Mouse (Mus musculus) thymus, adult 2 months (tissue): ENCODE measurements around the gene Qrich1. TPM values are rescaled to one million over a fixed set of nuclear protein-coding genes. Genes with fewer than 3 reads are reported as not detected.

Source experiments
- DNase-seq: peaks from one replicate; pipeline ENCODE4 v3.0.0; 2021
- H3K27ac ChIP-seq: fragments of 200-500 bp; 2 replicates; pipeline ENCODE4 v1.5.1; 2012; ENCODE audit warnings: low read length, control low read depth; ENCODE audit not compliant: control insufficient read depth, insufficient read depth
- H3K27me3 ChIP-seq: fragments of 200-500 bp; 2 replicates; pipeline ENCODE4 v1.6.1; 2012; ENCODE audit warnings: mild to moderate bottlenecking, low read length, moderate library complexity, mixed read lengths; ENCODE audit not compliant: control insufficient read depth, insufficient read depth
- H3K36me3 ChIP-seq: fragments of 200-500 bp; 2 replicates; pipeline ENCODE4 v1.6.1; 2012; ENCODE audit warnings: mild to moderate bottlenecking, low read length, moderate library complexity; ENCODE audit not compliant: control insufficient read depth, insufficient read depth
- H3K4me1 ChIP-seq: fragments of 200-500 bp; replicated peaks from 2 replicates; pipeline ENCODE4 v1.6.1; 2012; ENCODE audit warnings: low read length; ENCODE audit not compliant: control insufficient read depth, insufficient read depth
- H3K4me3 ChIP-seq: fragments of 200-500 bp; 2 replicates; pipeline ENCODE4 v1.5.1; 2012; ENCODE audit warnings: mild to moderate bottlenecking, low read length, control low read depth, moderate library complexity; ENCODE audit not compliant: control insufficient read depth, insufficient read depth
- CTCF ChIP-seq: fragments of 200-500 bp; IDR thresholded peaks from 2 replicates; pipeline ENCODE4 v1.5.1; 2012; ENCODE audit warnings: mild to moderate bottlenecking, control low read depth, low read length, moderate library complexity, borderline replicate concordance; ENCODE audit not compliant: control insufficient read depth, poor library complexity, insufficient read depth; ENCODE audit errors: extremely low read depth
- POLR2A ChIP-seq: fragments of 200-500 bp; IDR thresholded peaks from 2 replicates; pipeline ENCODE4 v1.6.1; 2012; ENCODE audit warnings: mild to moderate bottlenecking, low read length, control low read depth, moderate library complexity; ENCODE audit not compliant: control insufficient read depth, poor library complexity, insufficient read depth; ENCODE audit errors: extremely low read depth
- WGBS: fragments of 180-500 bp; shearing (Covaris S2); methylation state at CpG from one replicate; pipeline ENCODE4 v1.1.7; 2018; 5-methylcytosine and 5-hydroxymethylcytosine counted together
- polyA plus RNA-seq: library from polyadenylated mRNA; depleted of rRNA; stranded (reverse); fragments of >200 nt; gene quantifications from 2 replicates; pipeline ENCODE4 v1.2.3, GENCODE M21; 2012

Qrich1 gene
- polyA plus RNA-seq, 1 experiment, result 200 TPM

- no peak for TF ChIP-seq CTCF
- no peak for TF ChIP-seq POLR2A
- no peak for DNase-seq
- H3K36me3 ChIP-seq, result no peaks in the 10 kb centered on the region
These were observed 29.6 kb upstream of the Qrich1 start for GRCm38 (mm10) chr9:108486973-108487530.

GRCm38 (mm10) chr9:108488403-108488802 is 28.2 kb upstream of the Qrich1 start:
- H3K36me3 ChIP-seq, result peaks cover 9% of the 10 kb centered on the region
- TF ChIP-seq POLR2A (no peak), CTCF (no peak)
- H3K4me3 ChIP-seq, result no peak overlapping the region
- no peak overlapping the region for H3K27ac ChIP-seq
- H3K27me3 ChIP-seq, result no peaks in the 10 kb centered on the region
- WGBS, result 97% methylated on average over 17 of the region's 17 CpGs
- no peak for DNase-seq
- H3K4me1 ChIP-seq, result peaks cover 28% of the 10 kb centered on the region

More at GRCm38 (mm10) chr9:108486973-108487530, 29.6 kb upstream of the Qrich1 start:
- H3K4me3 ChIP-seq, result no peak overlapping the region
- H3K27me3 ChIP-seq, result no peaks in the 10 kb centered on the region
- 95% methylated on average over 8 of the region's 8 CpGs for WGBS
- peaks cover 23% of the 10 kb centered on the region for H3K4me1 ChIP-seq
- H3K27ac ChIP-seq, result no peak overlapping the region

- 92% methylated on average over 20 of the region's 20 CpGs for WGBS
- TF ChIP-seq CTCF, result no peak
- no peak for TF ChIP-seq POLR2A
- peak; percentile 16 for DNase-seq
- H3K36me3 ChIP-seq, result peaks cover 17% of the 10 kb centered on the region
- H3K4me3 ChIP-seq, result no peak overlapping the region
- H3K27me3 ChIP-seq, result no peaks in the 10 kb centered on the region
- H3K4me1 ChIP-seq, result peaks cover 28% of the 10 kb centered on the region
- peak overlapping the region; percentile 77 for H3K27ac ChIP-seq
These were observed 27.4 kb upstream of the Qrich1 start for GRCm38 (mm10) chr9:108489215-108489614.

- Histone ChIP-seq H3K27me3 (no peaks in the 10 kb centered on the region), H3K36me3 (peaks cover 24% of the 10 kb centered on the region), H3K4me3 (peak overlapping the region; percentile 86), H3K27ac (peak overlapping the region; percentile 77), H3K4me1 (peaks cover 28% of the 10 kb centered on the region)
- no peak for TF ChIP-seq CTCF
- 0 out of 2 replicates have a peak, but pooled peaks have one; percentile 32 for TF ChIP-seq POLR2A
- DNase-seq, result peak; percentile 24
- 46% methylated on average over 26 of the region's 26 CpGs for WGBS
These were observed 26.7 kb upstream of the Qrich1 start for GRCm38 (mm10) chr9:108489702-108490558.

GRCm38 (mm10) chr9:108490559-108491285 is 25.9 kb upstream of the Qrich1 start, which contains the start of gene Usp19:
Gene Usp19, plus strand, starts transcription at chr9:108490602.
- H3K36me3 ChIP-seq, result peaks cover 32% of the 10 kb centered on the region
- TF ChIP-seq CTCF (no peak), POLR2A (peak; percentile 70)
- H3K4me3 ChIP-seq, result peak within 1 kb of the TSS; percentile 86
- peak within 1 kb of the TSS; percentile 77 for H3K27ac ChIP-seq
- H3K4me1 ChIP-seq, result peaks cover 28% of the 10 kb centered on the region
- H3K27me3 ChIP-seq, result no peaks in the 10 kb centered on the region
- peak; percentile 94 for DNase-seq
- WGBS, result under 1% methylated on average over 69 of the region's 69 CpGs

GRCm38 (mm10) chr9:108491286-108491580 is 25.4 kb upstream of the Qrich1 start:
- under 1% methylated on average over 12 of the region's 12 CpGs for WGBS
- Histone ChIP-seq H3K36me3 (peaks cover 37% of the 10 kb centered on the region), H3K27me3 (no peaks in the 10 kb centered on the region), H3K4me3 (peak overlapping the region; percentile 86), H3K27ac (peak overlapping the region; percentile 52), H3K4me1 (peaks cover 28% of the 10 kb centered on the region)
- DNase-seq, result no peak
- TF ChIP-seq CTCF (no peak), POLR2A (no peak)
